ENCODE assay signal across 9 mouse cellular contexts in genomic region chr10:80936810-80937164, GRCm38 (mm10). TPM values are rescaled to one million over a fixed set of nuclear protein-coding genes. Genes with fewer than 3 reads are reported as not detected.
DNase-seq lines count a peak whose midpoint lies in the region; ATAC-seq lines count a peak whose summit lies in the region.
"Had no signal": no experiment of that assay in that cellular context is flagged by ENCODE, and none has a peak within 500 bp of the region (broad histone marks: within the 10 kb centered on the region; RNA-seq: fewer than 3 reads in every experiment).

No protein-coding gene starts in this region.

- H3K4me3 ChIP-seq in heart, embryonic 16.5 days (ENCODE audit: low read length) = peak overlapping the region; percentile 51
- peak overlapping the region; percentile 28 for H3K4me3 ChIP-seq in embryonic facial prominence, embryonic 11.5 days (ENCODE audit: low read depth, low read length)
- peak overlapping the region; percentile 31; the same call in 1 of the 2 replicates for H3K4me3 ChIP-seq in intestine, embryonic 14.5 days (ENCODE audit: low read depth, low read length)
- H3K4me3 ChIP-seq in midbrain, embryonic 16.5 days (ENCODE audit: low read depth, low read length) = peak overlapping the region; percentile 2; the same call in 1 of the 2 replicates

- no peak for DNase-seq in heart, adult 8-10 months (ENCODE audit: low spot score)
- no peak for DNase-seq in embryonic facial prominence, embryonic 11.5 days (ENCODE audit: low spot score)
- DNase-seq in intestine, embryonic 14.5 days (ENCODE audit: low spot score) = no peak
- DNase-seq in testis, postnatal 10 days (ENCODE audit: low spot score) = no peak
- no peak for DNase-seq in layer of hippocampus, adult 18-20 months (ENCODE audit: low spot score in 2 of 2)

- ATAC-seq in heart, embryonic 16.5 days (replicated peaks; ENCODE audit: extremely low read depth, insufficient read depth, low FRiP score) = no peak
- ATAC-seq in embryonic facial prominence, embryonic 11.5 days (replicated peaks; ENCODE audit: insufficient number of reproducible peaks, low FRiP score, low TSS enrichment, low read depth) = 0 out of 2 replicates have a peak, but pooled peaks have one; percentile 1
- ATAC-seq in intestine, embryonic 14.5 days (replicated peaks; ENCODE audit: low FRiP score, low TSS enrichment, low read depth) = no peak
- ATAC-seq in midbrain, embryonic 16.5 days = no peak
- ATAC-seq in erythroblast, adult 5-6 weeks (replicated peaks; ENCODE audit: low FRiP score, poor library complexity, severe bottlenecking) = no peak
- ATAC-seq: CD4-positive, CD25-positive, alpha-beta regulatory T cell, adult 4 months had no signal

- no peaks in the 10 kb centered on the region for H3K9me3 ChIP-seq in heart, embryonic 16.5 days (replicated peaks; ENCODE audit: control insufficient read depth, low read length)
- no peaks in the 10 kb centered on the region for H3K9me3 ChIP-seq in embryonic facial prominence, embryonic 11.5 days (replicated peaks; ENCODE audit: control insufficient read depth, low read length)
- H3K9me3 ChIP-seq in intestine, embryonic 14.5 days (ENCODE audit: control insufficient read depth, low read length) = no peaks in the 10 kb centered on the region
- H3K9me3 ChIP-seq in midbrain, embryonic 16.5 days (replicated peaks; ENCODE audit: control insufficient read depth, low read length, poor library complexity, severe bottlenecking) = no peaks in the 10 kb centered on the region

- H3K27ac ChIP-seq in heart, embryonic 16.5 days (ENCODE audit: low read length) = peak overlapping the region; percentile 52; the same call in 1 of the 2 replicates
- H3K27ac ChIP-seq in embryonic facial prominence, embryonic 11.5 days (replicated peaks; ENCODE audit: low read depth, low read length) = peak overlapping the region; percentile 47; the same call in 1 of the 2 replicates
- no peak overlapping the region for H3K27ac ChIP-seq in intestine, embryonic 14.5 days (ENCODE audit: low read depth)
- H3K27ac ChIP-seq in midbrain, embryonic 16.5 days (ENCODE audit: low read length) = no peak overlapping the region

- H3K9ac ChIP-seq in heart, embryonic 16.5 days (ENCODE audit: low read length) = no peak overlapping the region
- H3K9ac ChIP-seq in embryonic facial prominence, embryonic 11.5 days (replicated peaks; ENCODE audit: low read length) = peak overlapping the region; percentile 46
- no peak overlapping the region for H3K9ac ChIP-seq in intestine, embryonic 14.5 days (ENCODE audit: low read length)
- H3K9ac ChIP-seq in midbrain, embryonic 16.5 days (ENCODE audit: low read depth, low read length) = peak overlapping the region; percentile 57

- H3K4me2 ChIP-seq in heart, embryonic 16.5 days (ENCODE audit: low read depth, low read length) = peak overlapping the region; percentile 76
- H3K4me2 ChIP-seq in embryonic facial prominence, embryonic 11.5 days (ENCODE audit: low read depth, low read length) = peak overlapping the region; percentile 58
- H3K4me2 ChIP-seq in intestine, embryonic 14.5 days (ENCODE audit: low read length) = peak overlapping the region; percentile 61
- peak overlapping the region; percentile 46 for H3K4me2 ChIP-seq in midbrain, embryonic 16.5 days (ENCODE audit: low read length)

- no peaks in the 10 kb centered on the region for H3K27me3 ChIP-seq in heart, embryonic 16.5 days (ENCODE audit: control insufficient read depth, insufficient read depth, low read length)
- peaks cover 32% of the 10 kb centered on the region for H3K27me3 ChIP-seq in embryonic facial prominence, embryonic 11.5 days (ENCODE audit: control insufficient read depth, insufficient read depth, low read length)
- peaks cover 25% of the 10 kb centered on the region for H3K27me3 ChIP-seq in intestine, embryonic 14.5 days (replicated peaks; ENCODE audit: control insufficient read depth, insufficient read depth, low read length)
- peaks cover 34% of the 10 kb centered on the region for H3K27me3 ChIP-seq in midbrain, embryonic 16.5 days (ENCODE audit: control insufficient read depth, insufficient read depth, low read depth, low read length)

- 10% methylated on average over 6 of the region's 6 CpGs for WGBS in heart, embryonic 16.5 days
- WGBS in embryonic facial prominence, embryonic 11.5 days = 11% methylated on average over 6 of the region's 6 CpGs
- WGBS in intestine, embryonic 14.5 days = 16% methylated on average over 6 of the region's 6 CpGs
- 14% methylated on average over 6 of the region's 6 CpGs for WGBS in midbrain, embryonic 16.5 days

- H3K36me3 ChIP-seq in heart, embryonic 16.5 days (ENCODE audit: control insufficient read depth, insufficient read depth) = no peaks in the 10 kb centered on the region
- H3K36me3 ChIP-seq in embryonic facial prominence, embryonic 11.5 days (replicated peaks; ENCODE audit: control insufficient read depth, insufficient read depth, low read depth, low read length) = no peaks in the 10 kb centered on the region
- H3K36me3 ChIP-seq in intestine, embryonic 14.5 days (ENCODE audit: control insufficient read depth, insufficient read depth, low read length) = no peaks in the 10 kb centered on the region
- no peaks in the 10 kb centered on the region for H3K36me3 ChIP-seq in midbrain, embryonic 16.5 days (ENCODE audit: control insufficient read depth, insufficient read depth, low read length)

- peaks cover 79% of the 10 kb centered on the region for H3K4me1 ChIP-seq in heart, embryonic 16.5 days (ENCODE audit: control insufficient read depth, insufficient read depth, low read length)
- H3K4me1 ChIP-seq in embryonic facial prominence, embryonic 11.5 days (ENCODE audit: control insufficient read depth, insufficient read depth, low read length) = peaks cover 38% of the 10 kb centered on the region
- H3K4me1 ChIP-seq in intestine, embryonic 14.5 days (replicated peaks; ENCODE audit: control insufficient read depth, insufficient read depth, low read length) = peaks cover 81% of the 10 kb centered on the region
- H3K4me1 ChIP-seq in midbrain, embryonic 16.5 days (ENCODE audit: control insufficient read depth, insufficient read depth, low read length) = peaks cover 25% of the 10 kb centered on the region; the same call in 1 of the 2 replicates

RNA-seq across cellular contexts. Expression of gene Gadd45b, which starts 6.9 kb away (rescaled TPM):
- 33.6 and 34.3 TPM in 2 replicates for polyA plus RNA-seq in heart, embryonic 16.5 days (2015; fragmentation: Nextera tagmentation; extraction: Ambion mirVana)
- 10 to 100 TPM in 2 of 4 experiments, 1 to 10 TPM in 2; 5.0 to 18.1 (median 12.0) TPM for total RNA-seq in heart, adult 8-10 months (2022)
- polyA plus RNA-seq in embryonic facial prominence, embryonic 11.5 days (2014; fragmentation: Nextera tagmentation; extraction: Ambion mirVana) = 9.9 and 11.6 TPM in 2 replicates
- polyA plus RNA-seq in intestine, embryonic 14.5 days (2014; fragmentation: Nextera tagmentation; extraction: Ambion mirVana) = 18.2 and 21.2 TPM in 2 replicates
- 6.4 and 7.1 TPM in 2 replicates for polyA plus RNA-seq in midbrain, embryonic 16.5 days (2015; fragmentation: Nextera tagmentation; extraction: Ambion mirVana)
- total RNA-seq in erythroblast, adult 5-6 weeks (2015; ENCODE audit: low replicate concordance) = 2.3 and 10.6 TPM in 2 replicates
- total RNA-seq in erythroblast, adult 5-6 weeks (2017; ENCODE audit: low replicate concordance) = 3.2 and 4.9 TPM in 2 replicates
- total RNA-seq in layer of hippocampus, adult 18-20 months (2021) = 10 to 100 TPM; 24.9 to 28.1 TPM

RNA-seq across cellular contexts. Expression of gene Lmnb2, which starts 18.7 kb away (rescaled TPM):
- polyA plus RNA-seq in heart, embryonic 16.5 days (2015; fragmentation: Nextera tagmentation; extraction: Ambion mirVana) = 27.5 and 30.0 TPM in 2 replicates
- 1 to 10 TPM; 3.5 to 6.3 (median 4.8) TPM for total RNA-seq in heart, adult 8-10 months (2022)
- 18.4 and 19.4 TPM in 2 replicates for polyA plus RNA-seq in embryonic facial prominence, embryonic 11.5 days (2014; fragmentation: Nextera tagmentation; extraction: Ambion mirVana)
- 15.5 and 18.3 TPM in 2 replicates for polyA plus RNA-seq in intestine, embryonic 14.5 days (2014; fragmentation: Nextera tagmentation; extraction: Ambion mirVana)
- polyA plus RNA-seq in midbrain, embryonic 16.5 days (2015; fragmentation: Nextera tagmentation; extraction: Ambion mirVana) = 40.4 and 45.5 TPM in 2 replicates
- 2.7 and 7.3 TPM in 2 replicates for total RNA-seq in erythroblast, adult 5-6 weeks (2015; ENCODE audit: low replicate concordance)
- 9.3 and 9.7 TPM in 2 replicates for total RNA-seq in erythroblast, adult 5-6 weeks (2017; ENCODE audit: low replicate concordance)
- total RNA-seq in layer of hippocampus, adult 18-20 months (2021) = 10 to 100 TPM; 19.5 to 22.3 TPM

RNA-seq across cellular contexts. Expression of gene Timm13, which starts 36.0 kb away (rescaled TPM):
- 286 and 289 TPM in 2 replicates for polyA plus RNA-seq in heart, embryonic 16.5 days (2015; fragmentation: Nextera tagmentation; extraction: Ambion mirVana)
- 100 to 1,000 TPM; 117 to 135 (median 123) TPM for total RNA-seq in heart, adult 8-10 months (2022)
- polyA plus RNA-seq in embryonic facial prominence, embryonic 11.5 days (2014; fragmentation: Nextera tagmentation; extraction: Ambion mirVana) = 266 and 347 TPM in 2 replicates
- 392 and 393 TPM in 2 replicates for polyA plus RNA-seq in intestine, embryonic 14.5 days (2014; fragmentation: Nextera tagmentation; extraction: Ambion mirVana)
- 297 and 316 TPM in 2 replicates for polyA plus RNA-seq in midbrain, embryonic 16.5 days (2015; fragmentation: Nextera tagmentation; extraction: Ambion mirVana)
- total RNA-seq in erythroblast, adult 5-6 weeks (2015; ENCODE audit: low replicate concordance) = 12.1 and 17.6 TPM in 2 replicates
- total RNA-seq in erythroblast, adult 5-6 weeks (2017; ENCODE audit: low replicate concordance) = 14.1 and 24.7 TPM in 2 replicates
- total RNA-seq in layer of hippocampus, adult 18-20 months (2021) = 100 to 1,000 TPM; 136 to 144 TPM

Comparison
In these comparisons a context has a peak if more than half of its experiments do, and no peak if none do; other contexts are left out.
1. H3K27ac ChIP-seq: peak in heart, embryonic 16.5 days (single experiment) and embryonic facial prominence, embryonic 11.5 days (single experiment); none in intestine, embryonic 14.5 days (single experiment) and midbrain, embryonic 16.5 days (single experiment).
2. H3K9ac ChIP-seq: peak in embryonic facial prominence, embryonic 11.5 days (single experiment) and midbrain, embryonic 16.5 days (single experiment); none in heart, embryonic 16.5 days (single experiment) and intestine, embryonic 14.5 days (single experiment).
3. Peak in every context shown above with its lines, with median percentiles within 50 percentile points of each other: H3K4me2 ChIP-seq and H3K4me3 ChIP-seq.